Mouse (Mus musculus) ES-E14 (cell line): ENCODE measurements at regions not wholly inside any gene's neighbourhood (a gene's known extent, or its start where the extent isn't known, plus 50 kb on each side); places are given as distances from the start of the nearest gene placed in this dataset.

Source experiments
- CHD2 ChIP-seq: IDR thresholded peaks from 2 replicates; pipeline ENCODE4 v1.6.1; 2014; ENCODE audit warnings: mild to moderate bottlenecking, low read depth, low read length, inconsistent platforms
- HCFC1 ChIP-seq: IDR thresholded peaks from 2 replicates; pipeline ENCODE4 v1.6.1; 2012; ENCODE audit warnings: low read length, inconsistent platforms, borderline replicate concordance; ENCODE audit not compliant: insufficient read depth
- MAFK ChIP-seq: IDR thresholded peaks from 2 replicates; pipeline ENCODE4 v1.6.1; 2014; ENCODE audit warnings: mild to moderate bottlenecking, low read depth, low read length, inconsistent platforms; ENCODE audit not compliant: insufficient read depth
- ZC3H11A ChIP-seq: IDR thresholded peaks from 2 replicates; pipeline ENCODE4 v1.6.1; 2012; ENCODE audit warnings: low read depth, mild to moderate bottlenecking, inconsistent platforms, low read length, borderline replicate concordance
- ZNF384 ChIP-seq: IDR thresholded peaks from 2 replicates; pipeline ENCODE4 v1.6.1; 2012; ENCODE audit warnings: low read depth, low read length, inconsistent platforms

DNA sequence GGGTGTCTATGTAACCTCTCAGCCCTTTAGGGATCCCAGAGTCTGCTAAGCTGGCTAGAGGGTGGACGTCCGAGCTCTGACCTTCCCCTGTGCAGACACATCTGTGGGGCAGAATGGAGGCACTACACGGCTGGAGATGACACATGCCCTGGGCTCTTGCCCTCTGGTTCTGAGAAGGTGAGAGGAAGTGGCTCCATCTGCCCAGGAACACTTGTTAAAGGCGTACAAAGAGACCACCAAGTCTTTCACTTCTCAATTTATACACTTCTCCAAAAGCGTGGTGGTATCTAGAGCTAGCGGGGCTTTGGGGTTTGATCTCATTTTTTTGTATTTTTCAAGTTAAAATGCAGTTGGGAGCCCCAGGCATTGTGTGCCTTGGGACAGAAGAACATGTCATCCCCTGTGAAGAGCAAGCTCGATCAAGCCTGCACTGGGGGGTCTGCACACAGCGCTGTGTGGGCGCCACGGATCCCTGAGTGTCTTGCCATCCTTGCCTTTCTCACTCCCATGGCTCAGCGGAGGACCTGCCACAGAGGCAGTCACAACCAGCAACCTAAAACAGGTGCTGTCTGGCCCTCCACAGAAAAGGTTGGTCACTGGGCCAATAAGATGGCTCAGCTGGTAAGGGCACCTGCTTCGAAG is 121.6 kb upstream of the Slc22a12 start:
- TF ChIP-seq MAFK, result no peak
- no peak for TF ChIP-seq ZNF384
- TF ChIP-seq CHD2, result no peak
- TF ChIP-seq ZC3H11A, result no peak
- TF ChIP-seq HCFC1, result no peak
